Mouse (Mus musculus): ENCODE data around the gene Angptl2. TPM values are rescaled to one million over a fixed set of nuclear protein-coding genes. Genes with fewer than 3 reads are reported as not detected.

Angptl2 gene
- polyA plus RNA-seq, 1 experiment, result 5.6 TPM

DNA sequence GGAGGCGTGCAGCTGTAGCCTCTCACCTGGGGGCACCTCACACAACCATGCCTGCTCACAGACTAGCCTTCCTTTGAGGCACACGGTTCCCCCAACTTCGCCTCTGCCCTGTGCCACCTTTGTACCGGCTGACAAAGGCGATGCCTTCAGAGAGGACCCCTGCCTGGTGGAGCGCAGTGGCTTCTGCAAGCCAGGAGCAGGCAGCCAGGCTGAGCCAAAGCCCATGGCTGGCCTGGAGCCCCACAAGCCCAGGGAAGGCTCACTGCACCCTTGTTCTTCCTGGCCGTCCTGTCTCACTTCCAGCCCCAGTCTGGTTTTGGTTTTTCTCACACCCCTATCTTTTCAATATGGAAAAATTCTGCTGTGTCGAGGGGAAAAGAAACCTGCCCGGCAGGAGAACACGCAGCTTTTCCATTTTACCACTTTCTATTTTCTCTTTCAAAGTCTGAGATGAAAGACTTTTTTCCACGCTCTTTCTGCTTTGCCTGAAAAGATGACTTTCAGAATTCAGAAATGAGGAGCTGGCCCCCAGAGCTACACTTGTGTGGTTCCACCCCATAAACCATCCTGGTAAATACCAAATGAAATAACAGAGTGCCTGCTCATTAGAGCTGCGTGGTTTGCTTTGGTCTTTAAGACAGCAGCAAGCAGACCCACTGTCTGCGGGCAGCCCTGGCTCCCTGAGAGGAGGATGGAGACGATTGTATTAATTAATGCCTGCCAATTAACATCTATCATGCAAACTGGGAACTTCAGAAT is 36.5 kb upstream of the Angptl2 start:
- no peaks in the 10 kb centered on the region for H3K4me1 ChIP-seq (ENCODE audit: control insufficient read depth, insufficient read depth, low read length)
- H3K27ac ChIP-seq (ENCODE audit: insufficient read depth, low read length), result no peak overlapping the region
- no peak overlapping the region for H3K4me3 ChIP-seq (ENCODE audit: low read depth, low read length)
- no peak overlapping the region for H3K9ac ChIP-seq (ENCODE audit: low read depth, poor library complexity, severe bottlenecking)
- H3K27me3 ChIP-seq (ENCODE audit: control insufficient read depth, insufficient read depth, low read length, poor library complexity, severe bottlenecking), result no peaks in the 10 kb centered on the region
- no peak for TF ChIP-seq EP300 (IDR thresholded peaks at IDR 0.05; ENCODE audit: insufficient read depth, low read depth, low read length)
- TF ChIP-seq CTCF (IDR thresholded peaks at IDR 0.05; ENCODE audit: low read depth, low read length), result no peak
- no peak for TF ChIP-seq POLR2A (IDR thresholded peaks at IDR 0.05; ENCODE audit: insufficient read depth, low read length)
- no peaks in the 10 kb centered on the region for H3K36me3 ChIP-seq (ENCODE audit: control insufficient read depth, insufficient read depth, low read length, poor library complexity, severe bottlenecking)
- H3K9me3 ChIP-seq (replicated peaks; ENCODE audit: control insufficient read depth, insufficient read depth, low read length, poor library complexity, severe bottlenecking), result no peaks in the 10 kb centered on the region

DNA sequence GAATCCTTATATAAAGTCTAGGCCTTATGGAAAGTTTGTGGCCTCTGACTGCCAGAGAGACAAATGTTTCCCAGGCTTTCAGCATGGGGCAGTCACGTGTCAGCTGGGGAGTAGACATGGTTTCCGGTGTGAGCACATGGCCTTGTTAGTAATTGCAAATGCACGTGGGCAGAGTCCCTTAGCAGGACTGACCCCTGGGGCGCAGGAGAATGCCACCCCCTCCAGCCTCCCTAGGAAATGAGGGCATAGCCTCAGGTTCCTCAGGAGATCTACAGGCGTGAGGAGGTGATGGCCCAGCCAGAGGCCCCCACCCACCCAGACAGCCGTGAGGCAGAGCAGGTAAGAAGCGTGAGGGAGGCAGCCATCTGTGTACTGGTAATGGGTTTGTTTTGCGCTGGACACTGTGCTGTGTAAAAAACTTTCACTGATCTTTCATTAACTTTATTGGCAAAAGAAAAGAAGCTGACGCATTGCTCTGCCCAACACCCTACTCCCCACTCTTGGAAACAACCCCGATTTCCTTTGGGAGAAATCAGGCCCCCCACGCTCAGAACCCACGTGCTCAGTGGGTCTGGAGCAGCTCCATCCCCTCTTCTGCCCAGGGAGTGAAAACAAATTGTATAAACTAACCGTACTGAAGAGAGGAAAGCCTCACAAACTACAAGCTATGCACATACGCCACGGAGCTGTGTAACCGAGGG is 35.8 kb upstream of the Angptl2 start:
- H3K27me3 ChIP-seq (ENCODE audit: control insufficient read depth, insufficient read depth, low read length, poor library complexity, severe bottlenecking), result no peaks in the 10 kb centered on the region
- no peak overlapping the region for H3K27ac ChIP-seq (ENCODE audit: insufficient read depth, low read length)
- no peaks in the 10 kb centered on the region for H3K4me1 ChIP-seq (ENCODE audit: control insufficient read depth, insufficient read depth, low read length)
- H3K9me3 ChIP-seq (replicated peaks; ENCODE audit: control insufficient read depth, insufficient read depth, low read length, poor library complexity, severe bottlenecking), result no peaks in the 10 kb centered on the region
- no peak overlapping the region for H3K9ac ChIP-seq (ENCODE audit: low read depth, poor library complexity, severe bottlenecking)
- H3K4me3 ChIP-seq (ENCODE audit: low read depth, low read length), result no peak overlapping the region
- no peaks in the 10 kb centered on the region for H3K36me3 ChIP-seq (ENCODE audit: control insufficient read depth, insufficient read depth, low read length, poor library complexity, severe bottlenecking)
- TF ChIP-seq EP300 (IDR thresholded peaks at IDR 0.05; ENCODE audit: insufficient read depth, low read depth, low read length), result no peak
- no peak for TF ChIP-seq CTCF (IDR thresholded peaks at IDR 0.05; ENCODE audit: low read depth, low read length)
- no peak for TF ChIP-seq POLR2A (IDR thresholded peaks at IDR 0.05; ENCODE audit: insufficient read depth, low read length)

DNA sequence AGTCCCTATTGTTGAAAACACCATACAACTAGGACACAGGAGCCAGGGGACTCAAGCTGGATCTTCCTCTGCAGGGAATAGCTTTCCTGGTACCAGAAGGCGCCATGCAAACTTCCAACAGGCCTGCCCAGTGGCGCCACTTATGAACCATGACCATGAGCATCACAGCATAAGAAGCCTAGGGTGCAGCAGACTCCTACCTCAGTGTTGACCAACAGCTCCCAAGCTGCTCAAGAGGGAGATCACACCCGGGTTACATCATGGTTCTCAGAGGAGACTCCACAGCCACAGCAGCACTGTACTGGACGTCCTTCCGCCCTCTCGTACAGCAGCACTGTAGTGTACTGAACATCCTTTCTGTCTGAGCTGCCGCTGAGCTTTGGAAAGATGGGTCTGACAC is 32.5 kb upstream of the Angptl2 start:
- no peaks in the 10 kb centered on the region for H3K27me3 ChIP-seq (ENCODE audit: control insufficient read depth, insufficient read depth, low read length, poor library complexity, severe bottlenecking)
- no peaks in the 10 kb centered on the region for H3K4me1 ChIP-seq (ENCODE audit: control insufficient read depth, insufficient read depth, low read length)
- H3K9me3 ChIP-seq (replicated peaks; ENCODE audit: control insufficient read depth, insufficient read depth, low read length, poor library complexity, severe bottlenecking), result no peaks in the 10 kb centered on the region
- TF ChIP-seq POLR2A (IDR thresholded peaks at IDR 0.05; ENCODE audit: insufficient read depth, low read length) (no peak), EP300 (IDR thresholded peaks at IDR 0.05; ENCODE audit: insufficient read depth, low read depth, low read length) (no peak), CTCF (IDR thresholded peaks at IDR 0.05; ENCODE audit: low read depth, low read length) (no peak)
- H3K27ac ChIP-seq (ENCODE audit: insufficient read depth, low read length), result no peak overlapping the region
- H3K9ac ChIP-seq (ENCODE audit: low read depth, poor library complexity, severe bottlenecking), result no peak overlapping the region
- no peak overlapping the region for H3K4me3 ChIP-seq (ENCODE audit: low read depth, low read length)
- H3K36me3 ChIP-seq (ENCODE audit: control insufficient read depth, insufficient read depth, low read length, poor library complexity, severe bottlenecking), result no peaks in the 10 kb centered on the region

DNA sequence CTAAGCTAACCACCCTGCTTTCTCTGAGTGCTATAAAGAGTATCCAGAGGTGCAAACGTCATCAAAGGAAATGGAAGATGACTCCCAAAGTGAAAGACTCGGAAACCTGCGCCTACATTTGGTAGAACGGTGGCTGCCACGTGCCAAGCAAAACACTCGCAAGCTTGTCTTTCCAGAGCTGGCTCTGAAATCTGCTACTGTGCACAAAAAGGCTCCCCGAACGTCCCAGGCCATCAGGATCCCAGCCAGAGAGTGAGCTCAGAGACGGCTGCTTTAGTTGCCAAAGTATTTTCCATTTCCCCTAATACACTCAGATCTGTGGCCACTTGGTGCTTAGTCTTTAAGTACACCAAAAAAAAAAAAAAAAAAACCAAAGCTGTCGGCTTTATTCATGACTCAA is 31.2 kb upstream of the Angptl2 start:
- no peaks in the 10 kb centered on the region for H3K9me3 ChIP-seq (replicated peaks; ENCODE audit: control insufficient read depth, insufficient read depth, low read length, poor library complexity, severe bottlenecking)
- H3K4me1 ChIP-seq (ENCODE audit: control insufficient read depth, insufficient read depth, low read length), result no peaks in the 10 kb centered on the region
- no peak overlapping the region for H3K27ac ChIP-seq (ENCODE audit: insufficient read depth, low read length)
- no peak for TF ChIP-seq EP300 (IDR thresholded peaks at IDR 0.05; ENCODE audit: insufficient read depth, low read depth, low read length)
- TF ChIP-seq POLR2A (IDR thresholded peaks at IDR 0.05; ENCODE audit: insufficient read depth, low read length), result no peak
- TF ChIP-seq CTCF (IDR thresholded peaks at IDR 0.05; ENCODE audit: low read depth, low read length), result no peak
- H3K9ac ChIP-seq (ENCODE audit: low read depth, poor library complexity, severe bottlenecking), result no peak overlapping the region
- no peak overlapping the region for H3K4me3 ChIP-seq (ENCODE audit: low read depth, low read length)
- H3K36me3 ChIP-seq (ENCODE audit: control insufficient read depth, insufficient read depth, low read length, poor library complexity, severe bottlenecking), result no peaks in the 10 kb centered on the region
- no peaks in the 10 kb centered on the region for H3K27me3 ChIP-seq (ENCODE audit: control insufficient read depth, insufficient read depth, low read length, poor library complexity, severe bottlenecking)

DNA sequence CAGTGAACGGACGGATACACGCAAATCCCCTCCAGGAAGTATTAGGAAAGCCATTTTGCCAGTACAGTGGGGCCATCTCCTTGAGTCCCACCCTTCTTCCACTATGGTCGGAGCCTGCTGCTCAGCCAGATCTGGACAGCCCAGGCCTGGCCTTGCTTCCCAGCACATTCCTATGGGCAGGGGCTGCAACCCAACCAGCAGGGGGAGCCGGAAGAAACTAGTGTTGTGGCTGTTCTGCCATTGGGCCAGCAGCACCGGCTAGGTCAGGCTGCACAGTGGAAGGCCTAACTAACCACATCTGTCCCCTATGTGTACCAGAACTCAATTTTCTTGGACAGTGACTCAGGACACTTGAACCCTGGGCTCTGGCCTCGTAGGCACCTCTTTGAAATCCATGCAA is 30.6 kb upstream of the Angptl2 start:
- Histone ChIP-seq H3K4me1 (ENCODE audit: control insufficient read depth, insufficient read depth, low read length) (no peaks in the 10 kb centered on the region), H3K36me3 (ENCODE audit: control insufficient read depth, insufficient read depth, low read length, poor library complexity, severe bottlenecking) (no peaks in the 10 kb centered on the region), H3K27me3 (ENCODE audit: control insufficient read depth, insufficient read depth, low read length, poor library complexity, severe bottlenecking) (no peaks in the 10 kb centered on the region), H3K9me3 (replicated peaks; ENCODE audit: control insufficient read depth, insufficient read depth, low read length, poor library complexity, severe bottlenecking) (no peaks in the 10 kb centered on the region), H3K9ac (ENCODE audit: low read depth, poor library complexity, severe bottlenecking) (no peak overlapping the region), H3K4me3 (ENCODE audit: low read depth, low read length) (no peak overlapping the region), H3K27ac (ENCODE audit: insufficient read depth, low read length) (no peak overlapping the region)
- TF ChIP-seq EP300 (IDR thresholded peaks at IDR 0.05; ENCODE audit: insufficient read depth, low read depth, low read length) (no peak), CTCF (IDR thresholded peaks at IDR 0.05; ENCODE audit: low read depth, low read length) (peak; percentile 56)

DNA sequence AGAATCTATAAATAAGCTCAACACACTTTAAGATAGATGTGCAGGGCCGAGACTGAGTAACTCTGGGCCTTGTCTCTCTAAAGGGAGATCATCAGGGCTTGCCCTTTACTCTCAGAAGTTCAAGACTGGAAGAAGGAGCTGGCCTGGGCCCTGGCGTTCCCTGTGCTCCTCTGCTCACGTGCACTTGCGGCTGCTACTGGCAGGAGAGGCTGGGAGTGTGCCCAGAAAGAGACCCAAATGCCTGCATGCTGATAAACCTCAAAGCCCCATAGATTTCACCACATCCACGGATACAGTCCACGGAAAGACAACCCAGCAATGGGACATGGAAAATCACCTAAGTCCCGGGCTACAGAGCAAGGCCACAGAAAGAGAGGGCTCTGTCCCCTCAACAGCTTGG is 29.4 kb upstream of the Angptl2 start:
- Histone ChIP-seq H3K36me3 (ENCODE audit: control insufficient read depth, insufficient read depth, low read length, poor library complexity, severe bottlenecking) (no peaks in the 10 kb centered on the region), H3K4me1 (ENCODE audit: control insufficient read depth, insufficient read depth, low read length) (no peaks in the 10 kb centered on the region), H3K4me3 (ENCODE audit: low read depth, low read length) (no peak overlapping the region), H3K9me3 (replicated peaks; ENCODE audit: control insufficient read depth, insufficient read depth, low read length, poor library complexity, severe bottlenecking) (no peaks in the 10 kb centered on the region), H3K9ac (ENCODE audit: low read depth, poor library complexity, severe bottlenecking) (no peak overlapping the region), H3K27me3 (ENCODE audit: control insufficient read depth, insufficient read depth, low read length, poor library complexity, severe bottlenecking) (no peaks in the 10 kb centered on the region), H3K27ac (ENCODE audit: insufficient read depth, low read length) (no peak overlapping the region)
- TF ChIP-seq EP300 (IDR thresholded peaks at IDR 0.05; ENCODE audit: insufficient read depth, low read depth, low read length) (no peak), CTCF (IDR thresholded peaks at IDR 0.05; ENCODE audit: low read depth, low read length) (no peak), POLR2A (IDR thresholded peaks at IDR 0.05; ENCODE audit: insufficient read depth, low read length) (no peak)

All from ES-Bruce4 (cell line).